Mouse (Mus musculus) left cerebral cortex, adult 9 months (tissue): ENCODE results near the gene Ibsp.

Experiments used
- DNase-seq, 2 experiments: peaks; one replicate each; pipeline ENCODE4 v3.0.0; 2022; ENCODE audit warnings: low spot score in 2 of 2

Gene Ibsp

DNA sequence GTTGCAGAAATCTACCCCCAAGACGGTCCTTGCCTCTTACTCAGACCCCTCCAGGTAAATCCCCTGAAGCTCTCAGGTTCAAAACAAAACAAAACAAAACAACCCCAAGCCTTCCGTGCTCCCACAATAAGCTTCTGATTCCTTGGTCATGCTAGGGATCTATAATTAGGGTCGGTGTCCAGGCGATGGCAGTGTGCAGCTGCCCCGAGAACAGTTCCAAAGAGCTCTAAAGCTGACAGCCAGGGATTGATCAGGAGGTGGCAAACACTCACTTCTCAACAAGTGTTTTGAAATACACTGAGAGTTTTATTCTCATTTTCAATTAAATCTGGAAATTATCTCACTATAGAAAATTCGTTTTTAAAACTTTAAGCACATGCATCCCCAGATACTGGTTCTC is 43.9 kb downstream of the Ibsp start:
- no peak for DNase-seq

DNA sequence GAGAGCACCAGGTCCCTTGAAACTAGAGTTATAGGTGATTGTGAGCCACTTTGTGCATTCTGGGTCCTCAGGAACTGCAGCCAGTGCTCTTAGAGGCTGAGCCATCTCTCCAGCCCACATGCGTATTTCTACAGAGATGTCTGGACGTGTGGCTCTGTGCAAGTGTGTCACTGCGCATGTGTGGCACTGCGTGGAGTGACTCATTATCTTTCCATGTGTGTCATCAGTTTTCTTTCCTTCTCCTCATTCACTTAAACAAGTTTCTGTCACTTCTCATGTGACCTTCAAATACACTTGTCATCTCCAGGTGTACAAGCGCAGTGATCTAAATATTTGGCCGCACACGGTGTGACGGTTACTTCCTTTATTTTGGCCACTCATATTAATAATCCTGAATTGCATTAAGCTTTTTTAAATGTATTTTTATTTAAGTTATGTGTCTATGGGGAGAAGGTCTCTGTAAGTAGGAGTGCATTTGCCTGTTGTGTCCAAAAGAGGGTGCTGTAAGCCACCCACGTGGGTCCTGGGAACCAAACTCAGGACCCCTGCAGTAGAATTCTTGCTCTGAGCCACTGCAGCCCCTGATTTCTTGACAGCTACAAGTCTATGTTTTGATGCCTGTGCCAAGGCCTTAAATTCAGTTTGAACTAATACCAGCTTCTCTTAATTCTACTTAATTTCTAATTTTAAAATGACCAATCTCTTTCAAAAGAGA is 45.7 kb downstream of the Ibsp start:
- no peak for DNase-seq

DNA sequence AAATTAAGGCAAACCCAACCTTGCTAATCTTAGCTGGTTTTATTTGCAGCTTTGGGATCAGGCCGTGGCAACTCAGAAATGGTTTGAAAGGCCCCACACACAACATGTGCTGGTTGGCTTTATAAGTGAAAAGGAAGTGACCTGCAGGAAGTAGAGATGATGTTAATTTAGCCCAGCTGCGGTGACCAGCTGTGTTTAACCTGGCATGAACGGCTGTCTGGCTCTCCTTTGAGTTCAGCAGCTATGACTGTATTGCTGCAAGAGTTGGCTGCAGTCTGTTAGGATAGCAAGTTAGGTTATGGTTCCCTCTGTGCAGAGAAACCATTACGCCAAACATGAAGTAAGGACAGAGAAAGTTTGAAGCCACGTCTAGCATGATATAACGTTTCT is 46.3 kb downstream of the Ibsp start:
- no peak for DNase-seq

DNA sequence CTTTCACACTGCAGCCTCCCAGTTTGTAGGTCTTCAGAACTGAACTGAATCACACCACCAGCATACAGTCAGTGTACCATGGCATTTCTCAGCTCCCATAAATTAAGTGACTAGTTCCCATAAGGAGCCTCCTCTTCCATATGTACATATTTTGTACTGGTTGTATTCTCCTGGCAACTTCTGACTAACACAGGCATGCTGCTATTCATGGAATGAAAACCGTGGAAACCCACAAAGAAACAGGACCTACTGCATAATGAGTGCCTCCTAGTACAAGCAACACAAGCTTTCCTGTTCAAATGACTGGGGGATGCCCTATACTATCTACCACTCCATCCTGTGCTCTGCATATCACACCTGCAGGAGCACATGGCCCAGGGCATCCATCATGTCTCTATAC is 52.1 kb downstream of the Ibsp start:
- peak in 1 of 2 experiments; percentile 13 for DNase-seq

DNA sequence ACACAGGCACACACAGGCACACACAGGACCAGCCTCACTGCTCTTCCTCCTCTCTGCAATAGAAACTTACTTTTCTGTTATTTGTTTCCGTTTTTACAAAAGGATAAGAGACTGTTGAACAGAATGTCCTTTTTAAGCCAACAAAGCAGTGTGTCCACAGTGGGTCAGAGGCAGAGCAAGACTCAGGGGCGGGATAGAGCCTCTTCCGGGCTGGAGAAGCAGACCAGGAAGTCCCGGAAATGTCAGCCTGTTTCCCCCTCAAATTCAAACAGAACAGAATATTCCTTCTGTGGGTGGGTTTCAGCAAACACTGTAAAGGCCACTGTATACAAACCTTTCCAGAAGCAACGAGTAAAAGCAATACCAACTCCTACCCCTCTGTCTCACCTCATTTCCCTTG is 52.9 kb downstream of the Ibsp start:
- no peak for DNase-seq

DNA sequence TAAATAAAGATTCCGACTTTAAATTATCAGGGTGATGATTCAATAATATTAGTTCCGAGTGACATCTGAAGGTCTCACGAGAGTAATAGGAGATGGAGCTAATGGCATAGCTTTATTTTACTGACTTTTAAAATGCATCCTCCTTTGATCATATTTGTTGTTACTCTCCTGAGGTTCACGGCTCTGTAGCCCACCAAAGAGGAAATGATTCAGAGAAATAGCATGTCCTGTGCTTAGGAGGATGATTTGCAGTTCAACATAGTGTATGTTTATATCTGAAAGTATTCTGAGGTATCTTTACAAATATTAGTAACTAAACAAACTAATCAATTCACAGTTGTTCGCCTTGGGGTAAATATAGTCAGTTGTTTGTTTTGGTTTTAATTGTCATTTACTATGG is 58.6 kb downstream of the Ibsp start:
- DNase-seq: no peak

DNA sequence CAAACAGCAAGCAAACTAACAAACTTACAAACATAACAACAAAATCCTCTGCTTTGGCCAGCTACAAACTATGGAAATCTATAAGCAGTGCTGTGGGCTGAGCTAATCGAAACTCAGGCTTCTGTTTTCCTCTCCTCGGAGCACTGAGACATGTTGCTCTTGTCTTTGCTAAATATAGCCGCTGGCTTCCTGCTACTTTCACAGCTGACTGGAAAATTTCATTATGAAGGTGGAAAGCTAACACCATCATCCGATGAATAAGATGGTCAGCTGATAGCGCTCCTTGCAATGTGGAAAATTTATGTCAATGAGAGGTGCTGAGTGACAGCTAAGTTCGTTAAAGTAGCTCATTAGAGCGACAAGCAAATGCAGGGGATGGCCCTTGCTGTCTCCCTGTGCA is 59.6 kb downstream of the Ibsp start:
- DNase-seq: peak in 1 of 2 experiments; percentile 58

DNA sequence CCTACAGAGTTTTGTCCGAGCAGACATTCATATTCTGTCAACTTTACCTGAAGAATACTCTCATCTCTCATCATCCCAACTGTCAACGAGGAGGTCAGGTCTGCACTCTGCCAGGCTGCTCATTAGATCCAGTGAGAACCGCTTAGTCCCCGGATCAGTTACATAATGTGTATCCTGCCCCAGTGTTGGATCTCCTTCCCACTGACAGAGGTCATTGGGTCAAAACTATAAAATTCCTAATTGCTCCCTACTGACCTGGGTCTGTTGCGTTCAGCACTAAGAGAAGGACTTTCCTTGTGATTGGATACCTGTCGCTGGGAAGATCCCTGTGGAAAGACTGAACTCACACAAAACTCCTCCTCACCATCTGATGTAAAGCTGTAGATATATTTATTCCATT is 60.3 kb downstream of the Ibsp start:
- no peak for DNase-seq
